Mouse (Mus musculus): Measurements from ENCODE around the gene 1190007I07Rik.

GRCm38 (mm10) chr10:82666436-82667234 lies 43.6 kb upstream of the 1190007I07Rik start:
- no peak for TF ChIP-seq ZNF384 (IDR thresholded peaks at IDR 0.05; ENCODE audit: low read depth, low read length)
- TF ChIP-seq CHD2 (IDR thresholded peaks at IDR 0.05; ENCODE audit: low read depth, low read length): no peak

Measured in ES-E14 (cell line).